Mouse (Mus musculus) yolk sac, embryonic 10.5 days (tissue): ENCODE results near the gene Pigr.

ENCODE experiments used
- DNase-seq: peaks from one replicate; pipeline ENCODE4 v3.0.0-alpha.2; 2017; ENCODE audit warnings: low spot score

Pigr gene

DNA sequence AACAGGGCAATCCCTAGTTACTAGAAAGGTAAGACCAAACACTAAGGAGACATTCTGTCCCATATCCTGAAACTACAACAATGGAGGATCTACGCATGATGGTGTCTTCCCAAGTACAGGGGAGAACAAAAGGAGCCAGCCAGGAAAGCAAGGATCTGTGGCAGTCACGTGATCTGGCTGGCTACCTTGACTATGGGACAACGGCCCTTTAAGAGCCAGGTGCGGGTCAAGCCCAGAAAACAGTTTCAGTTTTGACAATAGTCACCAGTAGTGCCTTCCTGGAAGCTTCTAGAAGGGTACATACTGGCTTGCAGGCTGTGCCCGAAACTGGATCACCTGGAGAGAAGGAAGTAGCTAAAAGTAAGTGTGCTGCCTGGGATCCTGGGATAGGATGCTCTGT is at the start of gene Pigr:
Gene Pigr (plus strand): TSS at position 237 of the 400 bp plus-strand sequence.
- DNase-seq, result no peak

DNA sequence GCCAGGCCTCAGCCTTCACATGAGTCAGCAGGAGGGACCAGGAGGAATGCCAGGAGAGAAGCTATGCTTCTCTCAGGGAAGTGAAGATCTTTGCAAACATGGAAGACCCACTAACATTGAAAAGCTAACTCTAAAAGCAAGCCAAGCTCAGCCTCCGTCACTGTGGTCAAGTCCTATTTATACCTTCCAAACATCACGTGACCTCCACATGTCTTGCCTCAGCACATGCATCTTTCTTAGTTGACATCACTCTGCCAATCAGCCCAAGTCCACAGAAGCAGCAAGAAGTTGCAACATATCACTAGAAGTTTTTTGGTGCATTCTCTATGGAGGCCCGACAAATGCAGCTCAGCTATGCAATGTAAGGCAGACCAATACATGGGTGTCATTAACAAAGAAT is 46.6 kb upstream of the Pigr start:
- DNase-seq, result no peak

DNA sequence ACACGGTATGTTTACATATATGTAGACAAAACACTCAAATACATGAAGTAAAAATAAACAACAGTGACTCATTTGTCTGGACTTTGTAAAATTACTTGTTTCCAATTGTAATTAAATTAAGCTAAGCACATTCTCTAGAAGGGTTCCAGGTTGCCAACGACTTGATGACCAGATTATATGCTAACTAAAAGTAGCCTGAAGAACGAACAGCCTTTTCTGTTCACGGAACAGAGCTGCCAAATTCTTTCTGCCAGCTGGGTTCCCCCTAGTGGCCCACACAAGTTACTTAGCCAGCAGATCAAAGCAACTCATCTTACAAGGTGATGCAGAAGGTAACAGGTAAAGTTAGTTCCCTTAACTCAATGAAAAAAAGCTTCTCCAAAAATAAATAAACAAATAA is 42.4 kb upstream of the Pigr start:
- no peak for DNase-seq

DNA sequence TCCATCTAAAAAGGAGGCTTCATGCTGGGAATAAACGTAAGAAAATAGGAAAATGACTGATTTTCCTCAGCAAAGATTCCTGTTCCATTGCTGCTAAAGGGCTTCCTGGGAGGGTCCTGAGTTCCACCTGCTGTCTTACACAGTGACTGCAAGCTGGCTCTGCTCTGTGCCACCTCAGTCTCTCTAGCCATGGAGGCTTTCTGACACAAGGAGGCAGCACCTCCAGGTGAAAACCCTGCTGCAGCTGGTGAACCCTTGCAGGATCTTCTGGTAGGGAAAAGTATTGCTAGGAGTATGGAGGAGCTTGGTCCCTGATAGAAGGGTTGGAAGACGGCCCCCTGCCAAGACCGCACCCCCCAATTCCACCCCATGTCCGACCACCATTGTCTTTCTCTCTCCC is 39.5 kb upstream of the Pigr start:
- no peak for DNase-seq

DNA sequence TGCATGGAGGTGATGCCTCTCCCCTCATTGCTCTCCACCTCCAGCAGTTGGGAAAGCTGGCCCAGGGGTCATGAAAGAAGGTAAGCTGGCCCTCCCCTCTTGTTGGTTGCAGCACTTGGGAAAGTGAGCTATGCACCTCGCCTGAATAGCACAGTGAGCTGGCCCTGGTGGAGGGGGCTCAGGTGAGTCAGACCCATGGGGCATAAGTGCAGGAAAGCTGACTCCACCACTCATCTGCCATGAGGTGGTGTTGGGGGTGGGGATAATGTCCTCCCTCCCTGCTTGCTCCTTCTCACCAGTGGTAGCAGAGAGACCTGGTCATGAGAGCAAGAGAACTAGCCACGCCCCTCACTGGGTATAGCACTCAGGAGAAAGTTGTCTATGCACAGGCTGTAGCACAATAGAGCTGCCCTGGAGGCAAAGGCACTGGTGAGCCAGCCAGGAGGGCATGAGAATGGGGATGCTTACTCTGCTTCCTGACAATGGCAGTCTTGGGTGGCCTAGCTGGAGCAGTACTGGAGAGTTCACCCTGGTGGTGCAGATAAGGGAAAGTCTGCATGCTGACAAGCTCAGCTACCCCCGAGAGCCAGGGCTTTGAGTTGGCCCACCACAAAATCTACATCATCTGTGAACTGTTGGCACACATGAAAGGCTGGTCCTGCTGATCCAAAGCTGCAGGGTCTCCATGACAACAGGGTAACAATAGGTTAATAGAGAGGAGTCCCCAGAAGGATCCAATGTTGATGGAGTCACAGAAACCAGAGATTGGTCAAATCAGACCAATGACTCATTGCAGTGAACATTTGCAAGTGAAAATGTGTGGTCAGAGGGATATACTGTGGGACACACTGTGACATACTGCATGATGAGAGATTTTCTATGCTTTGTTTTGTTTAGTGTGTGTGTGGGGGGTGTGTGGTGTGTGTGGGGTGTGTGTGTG is 36.7 kb upstream of the Pigr start:
- no peak for DNase-seq

DNA sequence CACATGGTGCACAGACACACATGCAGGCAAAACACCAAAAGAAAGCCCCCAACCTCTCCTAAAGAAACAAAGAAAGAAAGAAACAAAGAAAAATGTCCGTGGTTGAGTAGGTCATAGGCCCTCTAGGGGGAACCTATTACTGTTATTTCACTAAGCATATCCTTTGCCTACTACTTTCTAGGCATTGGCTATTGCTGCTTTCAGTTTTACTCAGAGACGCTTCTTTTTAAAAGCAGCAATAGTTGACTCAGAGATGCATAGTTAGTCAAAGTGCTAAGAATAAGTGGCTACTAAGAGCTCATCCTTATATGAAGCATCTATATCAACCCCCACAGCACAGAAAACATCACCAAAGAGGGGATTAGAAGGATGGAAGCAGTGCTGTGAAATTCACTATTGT is 31.2 kb upstream of the Pigr start:
- DNase-seq, result no peak

DNA sequence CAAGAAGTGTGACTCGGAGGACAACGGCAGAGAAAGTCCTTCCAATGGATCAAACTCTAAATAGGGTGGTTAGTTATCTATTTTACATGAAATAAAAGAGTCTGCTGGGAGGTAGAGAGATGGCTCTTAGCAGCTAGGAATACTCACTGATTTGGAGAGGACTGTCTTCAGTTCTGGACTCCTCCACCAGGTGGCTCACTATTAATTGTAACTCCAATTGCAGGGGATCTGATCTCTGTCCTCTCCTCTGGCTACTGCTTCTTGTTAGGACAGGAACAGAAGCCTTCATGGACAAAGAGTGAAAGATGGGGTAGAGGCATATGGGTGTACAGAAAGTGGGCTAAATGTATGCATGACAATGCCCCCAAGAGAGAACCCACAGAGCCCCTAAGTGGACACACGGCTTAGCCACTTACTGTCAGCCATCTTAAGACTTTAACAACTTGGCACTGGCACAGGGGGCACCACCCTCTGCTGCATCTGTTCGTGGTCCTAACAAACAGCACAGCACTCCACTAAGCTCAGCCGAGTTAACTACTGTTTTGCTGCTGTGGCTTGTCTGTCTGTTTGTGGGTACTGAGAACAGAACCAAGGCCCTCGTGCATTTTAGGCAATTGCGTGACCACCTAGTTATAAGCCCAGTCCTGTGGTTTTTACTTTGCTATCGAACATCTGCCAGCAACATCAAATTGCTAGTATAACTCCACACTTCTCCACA is 29.4 kb upstream of the Pigr start:
- DNase-seq, result peak; percentile 26

DNA sequence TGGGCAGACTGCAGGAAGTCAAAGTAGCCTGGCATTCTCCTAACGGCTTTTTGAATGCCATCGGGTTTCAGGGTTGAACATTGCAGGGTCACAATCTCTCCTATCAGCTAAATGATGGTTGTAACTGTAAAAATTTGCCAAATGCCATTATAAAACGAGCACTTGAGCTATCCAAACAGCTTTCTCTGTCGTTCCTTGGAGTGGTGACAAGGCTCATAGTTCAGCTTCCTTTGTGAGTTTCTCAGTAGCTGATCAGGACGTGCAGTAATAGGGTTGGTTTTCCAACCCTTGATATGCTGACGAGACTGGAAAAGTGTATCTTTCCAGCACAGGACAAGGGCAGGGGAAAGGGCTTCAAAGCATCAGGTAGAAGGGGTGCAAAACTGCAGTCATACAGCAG is 28.4 kb upstream of the Pigr start:
- no peak for DNase-seq

DNA sequence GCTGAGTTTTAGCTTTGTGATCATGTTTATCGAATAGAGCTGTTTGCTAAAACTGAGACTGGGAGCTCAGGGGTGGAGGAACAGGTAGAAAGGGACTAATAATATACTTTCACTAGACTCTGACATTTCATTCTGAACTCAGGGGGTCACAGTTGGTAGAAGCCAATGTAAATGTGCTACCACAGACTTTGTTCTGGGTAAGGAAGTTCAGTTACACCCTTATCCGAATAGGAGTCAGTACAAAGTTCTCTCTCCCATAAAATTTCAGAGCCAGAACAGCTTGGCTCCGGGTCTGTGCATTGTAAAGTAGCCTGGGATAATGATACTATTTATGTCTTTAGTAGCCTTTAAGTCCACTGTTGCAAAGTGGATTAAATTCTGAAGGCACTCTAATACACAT is 27.9 kb upstream of the Pigr start:
- no peak for DNase-seq

DNA sequence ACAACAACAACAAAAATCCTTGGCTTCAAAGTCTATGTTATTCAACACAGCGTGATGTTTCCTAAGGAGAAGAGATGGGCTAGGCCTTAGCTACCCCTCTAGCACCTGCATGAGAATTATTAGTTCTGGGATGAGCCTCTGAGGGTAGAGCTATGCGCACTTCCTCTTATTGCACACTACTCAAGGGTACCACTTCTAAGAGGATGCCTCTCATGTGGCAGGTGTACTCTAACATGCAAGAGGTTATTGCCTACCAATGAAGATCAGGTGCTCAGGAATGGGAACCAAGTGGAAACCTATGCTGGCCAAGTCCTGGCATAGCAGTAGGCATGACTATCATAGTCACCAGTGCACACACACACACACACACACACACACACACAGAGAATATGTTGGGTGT is 27.1 kb upstream of the Pigr start:
- no peak for DNase-seq

DNA sequence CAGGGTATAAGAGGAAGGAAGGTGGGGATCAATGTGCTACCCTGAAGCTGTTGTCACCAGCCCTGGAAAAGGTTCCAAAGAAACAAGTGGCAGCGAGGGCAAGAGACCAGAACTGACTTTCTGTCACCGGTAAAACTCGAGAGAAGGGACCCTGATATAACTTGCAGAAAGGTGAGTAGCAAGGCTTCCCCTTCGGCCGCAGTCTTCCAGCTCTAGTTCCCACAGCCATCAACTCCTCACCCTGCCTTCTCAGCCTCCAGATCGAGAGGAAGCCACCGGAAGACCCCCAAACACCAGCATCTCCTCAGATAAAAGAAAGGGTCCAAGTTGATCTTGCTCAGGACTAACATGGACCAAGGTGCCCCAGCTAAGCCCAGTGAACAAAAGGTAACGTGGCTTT is 25.9 kb upstream of the Pigr start, which contains the start of gene Fcamr:
Gene Fcamr (plus strand): TSS at position 301 of the 400 bp plus-strand sequence.
- DNase-seq, result no peak

DNA sequence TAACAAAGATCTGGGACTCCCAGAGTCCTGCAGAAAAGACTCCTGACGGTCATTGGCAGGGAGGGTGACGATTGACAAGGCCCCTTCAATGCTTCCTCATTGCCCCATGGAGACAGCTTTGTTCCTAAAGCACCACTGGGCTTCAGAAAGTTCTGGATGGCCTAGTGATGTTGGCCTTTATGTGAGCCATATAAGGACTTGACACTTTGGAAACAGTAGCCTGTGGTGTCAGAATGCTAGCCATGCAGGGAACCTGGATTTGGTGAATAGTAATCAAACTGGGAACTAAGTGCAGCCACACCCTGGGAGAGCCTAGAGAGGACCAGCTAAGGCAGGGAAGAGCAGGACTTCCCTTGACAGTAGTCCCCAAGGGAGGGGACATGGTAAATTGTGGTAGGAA is 25.0 kb upstream of the Pigr start:
- DNase-seq, result no peak

DNA sequence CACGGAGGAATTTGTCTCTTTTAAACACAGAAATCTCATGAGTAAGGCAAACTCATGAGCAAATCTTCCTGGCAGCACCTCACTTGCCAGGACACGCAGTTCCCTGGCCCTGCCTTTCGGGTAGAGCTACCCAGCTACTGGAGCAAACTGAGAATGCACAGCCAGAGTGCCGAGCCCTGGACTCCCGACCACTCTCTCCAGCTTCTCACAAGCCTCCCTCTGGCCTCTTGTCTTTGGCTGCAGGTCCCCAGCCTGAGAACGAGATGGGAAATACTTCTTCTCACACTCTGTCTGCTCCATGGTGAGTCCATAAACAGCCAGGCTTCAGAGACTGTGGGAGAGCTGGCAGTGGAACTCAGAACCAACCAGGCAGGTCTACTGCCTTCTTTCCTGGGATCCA is 23.5 kb upstream of the Pigr start:
- DNase-seq, result no peak

DNA sequence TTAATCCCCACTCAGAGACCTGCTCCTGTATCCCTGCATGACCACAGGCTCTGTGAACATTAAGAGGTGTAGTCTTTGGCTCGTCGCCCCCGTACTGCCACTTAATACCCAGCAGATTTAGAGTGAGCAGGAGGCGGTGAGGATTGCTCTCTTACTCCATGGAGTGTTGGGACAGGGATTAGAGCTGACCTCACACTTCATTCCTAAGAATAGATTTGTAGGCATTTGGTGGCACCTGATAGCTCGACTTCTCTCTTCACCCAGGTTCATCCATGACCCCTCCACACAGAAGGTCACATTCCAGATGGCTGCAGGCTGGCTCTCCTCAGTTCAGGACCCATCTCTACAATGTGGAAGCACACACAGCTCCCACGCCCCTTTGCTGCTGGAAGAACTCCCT is 22.2 kb upstream of the Pigr start:
- no peak for DNase-seq

DNA sequence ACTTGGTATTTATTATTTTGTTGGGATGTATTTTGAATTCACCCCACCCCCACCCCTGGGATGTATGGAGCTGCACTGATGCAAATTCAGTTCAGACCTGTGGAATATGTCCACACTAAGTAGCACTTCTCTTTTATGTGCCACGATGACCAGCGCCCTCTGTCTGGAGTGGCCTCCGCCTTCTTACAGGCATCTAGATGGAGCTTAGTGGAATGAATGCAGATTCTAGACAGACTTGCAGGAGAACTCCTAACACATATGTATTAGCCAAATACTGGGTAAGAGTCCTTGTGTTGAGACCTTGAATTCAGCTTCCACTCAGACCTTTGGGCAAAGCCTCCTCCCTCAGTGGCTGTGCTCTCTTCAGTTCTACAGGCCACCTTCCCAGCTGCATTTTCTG is 15.6 kb upstream of the Pigr start:
- DNase-seq, result no peak

DNA sequence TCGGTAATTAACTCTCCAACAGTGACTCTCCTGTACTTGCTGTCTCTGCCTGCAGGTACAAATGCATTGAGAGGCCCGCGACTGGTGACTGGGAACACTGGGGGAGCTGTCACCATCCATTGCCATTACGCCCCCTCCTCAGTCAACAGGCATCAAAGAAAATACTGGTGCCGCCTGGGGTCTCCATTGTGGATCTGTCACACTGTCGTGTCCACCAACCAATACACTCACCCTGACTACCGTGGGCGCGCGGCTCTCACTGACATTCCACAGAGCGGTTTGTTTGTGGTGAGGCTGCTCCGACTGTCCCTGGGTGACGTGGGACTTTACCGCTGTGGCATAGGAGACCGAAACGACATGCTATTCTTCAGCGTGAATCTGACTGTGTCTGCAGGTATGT is 15.2 kb upstream of the Pigr start:
- no peak for DNase-seq

DNA sequence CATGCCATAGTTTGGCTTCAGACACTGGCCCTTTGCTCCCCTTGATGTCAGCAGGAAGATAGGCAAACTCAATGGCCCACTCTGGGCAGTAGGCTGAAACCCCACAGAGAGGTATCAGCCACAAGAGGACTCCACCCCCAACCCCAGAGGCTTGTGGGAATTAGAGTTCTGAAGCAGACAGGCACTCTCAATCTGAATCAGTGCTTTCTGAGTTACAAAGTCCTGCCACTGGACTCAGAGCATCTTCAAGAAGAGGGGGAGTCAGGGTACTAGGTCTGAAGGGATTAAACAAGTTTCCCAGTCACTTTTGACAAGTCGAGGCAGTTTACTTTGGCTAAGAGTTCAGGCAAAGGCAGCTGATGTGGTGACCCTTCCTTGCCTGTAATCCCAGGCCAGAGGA is 6.7 kb upstream of the Pigr start:
- DNase-seq, result no peak

DNA sequence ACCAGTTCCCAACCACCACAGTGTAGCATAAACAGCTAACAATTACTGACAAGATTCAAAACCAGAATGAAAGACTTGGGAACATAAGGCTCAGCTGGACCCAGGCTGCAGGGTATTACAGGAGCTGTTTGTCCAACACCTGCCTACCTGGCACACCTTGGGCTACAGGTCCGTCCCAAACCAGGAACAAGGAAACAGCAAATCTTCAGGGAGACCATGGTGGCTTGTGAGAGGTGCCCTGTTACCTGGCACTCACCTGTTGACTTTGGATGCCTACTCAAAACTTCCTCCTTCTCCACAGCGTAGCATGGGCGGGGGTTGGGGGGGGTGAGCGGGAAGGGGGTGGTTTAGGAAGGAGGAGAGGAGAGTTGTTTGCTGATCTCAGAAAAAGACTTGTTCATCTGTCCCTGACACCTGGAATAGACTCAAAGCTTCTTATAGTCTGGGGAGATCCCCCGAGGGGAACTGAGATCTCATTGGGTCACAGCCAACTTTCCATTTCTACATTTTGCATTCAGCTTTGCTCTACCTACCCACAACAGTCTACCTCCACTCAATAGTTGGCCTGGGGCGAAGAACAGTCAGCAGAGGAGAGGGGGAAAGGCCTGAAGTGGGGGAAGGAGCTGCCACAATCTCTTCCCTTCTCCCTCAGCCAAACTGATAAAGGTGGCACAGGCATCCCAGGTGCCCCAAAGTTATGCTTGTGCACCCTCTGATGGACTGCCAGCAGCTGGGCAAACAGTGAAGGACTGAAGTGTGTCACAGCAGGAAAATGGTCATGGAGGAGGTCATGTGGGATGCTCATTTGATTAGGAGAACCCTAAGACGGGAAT is 6.0 kb upstream of the Pigr start:
- no peak for DNase-seq

DNA sequence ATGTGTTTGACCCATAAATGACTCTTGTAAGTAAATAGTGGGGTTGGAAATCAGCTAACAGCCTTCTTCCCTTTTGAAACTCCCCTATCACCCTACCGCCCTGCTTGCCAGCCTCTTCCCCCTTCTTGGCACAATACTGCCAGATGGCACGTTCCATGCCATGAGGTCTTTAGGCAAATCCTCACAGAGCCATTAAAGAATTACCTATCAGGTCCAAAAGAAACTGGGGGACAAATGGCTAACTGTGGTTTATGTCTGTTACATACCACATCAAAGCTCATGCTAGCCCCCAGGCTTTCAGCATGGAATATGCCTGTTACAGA is 5.4 kb upstream of the Pigr start:
- no peak for DNase-seq

DNA sequence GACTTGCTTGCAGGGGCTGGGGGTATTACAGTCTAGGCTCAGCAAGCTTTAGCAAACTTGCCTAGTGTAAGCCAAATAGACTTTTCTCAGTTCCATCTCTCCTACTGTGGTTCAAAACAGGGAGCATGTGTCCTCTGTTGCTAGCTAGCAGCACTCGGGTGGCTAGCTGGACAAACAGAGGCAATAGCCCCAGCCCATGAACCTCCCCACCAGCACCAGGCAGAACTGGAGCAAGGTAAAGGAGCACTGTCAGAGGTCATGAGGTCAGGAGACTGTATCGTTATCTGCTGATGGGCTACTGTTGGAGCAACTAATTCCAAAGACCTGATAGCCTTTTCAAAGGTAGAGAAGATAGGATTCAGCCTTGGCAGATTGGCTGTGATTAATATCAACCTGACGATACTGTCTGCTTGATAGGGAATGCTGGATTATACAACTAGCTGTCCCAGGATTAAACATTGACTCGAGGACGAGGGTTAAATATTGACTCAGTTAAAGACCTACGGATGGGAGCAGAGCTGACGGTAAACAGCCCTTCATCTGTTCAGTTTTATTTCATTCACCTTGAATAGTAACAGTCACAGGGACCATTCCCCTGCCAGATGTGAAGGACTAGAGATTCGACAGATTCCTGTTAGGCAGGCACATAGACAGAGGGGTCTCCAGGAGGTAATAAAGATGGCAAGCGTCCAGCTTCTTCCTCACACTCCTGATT is 4.4 kb upstream of the Pigr start:
- DNase-seq, result peak; percentile 77

DNA sequence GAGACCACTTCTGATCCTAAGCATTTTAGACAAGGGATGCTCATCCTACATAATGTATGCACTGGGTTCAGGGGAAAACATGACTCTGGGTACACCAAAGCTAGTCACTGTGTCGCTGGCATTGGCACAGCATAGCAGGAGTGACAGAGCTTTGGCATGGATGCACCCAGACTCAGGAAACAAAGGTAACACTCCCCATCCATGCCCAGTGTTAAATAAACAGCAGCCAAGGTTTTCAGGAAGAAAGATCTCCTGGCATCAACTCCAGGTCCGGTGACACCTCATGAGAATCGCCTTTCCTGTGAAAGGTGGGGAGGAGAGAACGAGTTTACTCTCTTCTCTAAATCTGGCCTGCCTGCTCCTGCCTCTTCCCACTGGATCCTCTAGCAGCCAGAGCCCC is 2.2 kb downstream of the Pigr start:
- no peak for DNase-seq
